Mouse (Mus musculus) left cerebral cortex, adult 9 months (tissue): Measurements from ENCODE around the gene Phldb1.
"Not testable (repeated sequence)": the region's sequence is repeated elsewhere in the genome, so short reads cannot be mapped to it uniquely, and the experiment has no call there.

Source experiments
- DNase-seq, 2 experiments: peaks; one replicate each; pipeline ENCODE4 v3.0.0; 2022; ENCODE audit warnings: low spot score in 2 of 2

Gene Phldb1

GRCm38 (mm10) chr9:44653896-44654295, 81.1 kb downstream of the Phldb1 start:
- no peak for DNase-seq

GRCm38 (mm10) chr9:44652027-44652426, 83.0 kb downstream of the Phldb1 start:
- peak in 1 of 2 experiments; percentile 59 for DNase-seq

GRCm38 (mm10) chr9:44648881-44649281, 86.1 kb downstream of the Phldb1 start:
- no peak for DNase-seq

GRCm38 (mm10) chr9:44647656-44648055, 87.3 kb downstream of the Phldb1 start:
- DNase-seq = no peak

GRCm38 (mm10) chr9:44647026-44647425, 88.0 kb downstream of the Phldb1 start:
- DNase-seq = no peak

GRCm38 (mm10) chr9:44646366-44646765, 88.6 kb downstream of the Phldb1 start:
- DNase-seq = no peak

GRCm38 (mm10) chr9:44645924-44646323, 89.1 kb downstream of the Phldb1 start:
- no peak for DNase-seq

- no peak for DNase-seq
Observed at GRCm38 (mm10) chr9:44645481-44645880, 89.5 kb downstream of the Phldb1 start.

- DNase-seq = no peak
Observed at GRCm38 (mm10) chr9:44644186-44644585, 90.8 kb downstream of the Phldb1 start.

- DNase-seq = no peak
Observed at GRCm38 (mm10) chr9:44643103-44643502, 91.9 kb downstream of the Phldb1 start.

- DNase-seq = no peak
Observed at GRCm38 (mm10) chr9:44641616-44642015, 93.4 kb downstream of the Phldb1 start.

- DNase-seq = no peak
Observed at GRCm38 (mm10) chr9:44640646-44641357, 94.2 kb downstream of the Phldb1 start.

- not testable (repeated sequence) for DNase-seq
Observed at GRCm38 (mm10) chr9:44640028-44640427, 95.0 kb downstream of the Phldb1 start.

- DNase-seq = not testable (repeated sequence)
Observed at GRCm38 (mm10) chr9:44638726-44639125, 96.3 kb downstream of the Phldb1 start.

- DNase-seq = no peak
Observed at GRCm38 (mm10) chr9:44637551-44638169, 97.3 kb downstream of the Phldb1 start.
